Mouse (Mus musculus) liver, embryonic 13.5 days (tissue): ENCODE measurements around the gene Tpp1. TPM values are rescaled to one million over a fixed set of nuclear protein-coding genes. Genes with fewer than 3 reads are reported as not detected.
"Not testable (repeated sequence)": the region's sequence is repeated elsewhere in the genome, so short reads cannot be mapped to it uniquely, and the experiment has no call there.

Experiments used
- ATAC-seq: fragments of 200-750 bp; cut with Nextera tagmentation; 2 replicates; pipeline ENCODE4 v1.8.0; 2017; ENCODE audit warnings: low read depth, mild to moderate bottlenecking, moderate number of reproducible peaks, moderate library complexity
- DNase-seq: peaks from one replicate; pipeline ENCODE4 v3.0.0; 2022
- H3K27ac ChIP-seq: fragments of 300-500 bp; sonication (generic); 2 replicates; pipeline ENCODE4 v1.5.1; 2015; ENCODE audit warnings: moderate library complexity, mild to moderate bottlenecking, inconsistent platforms
- H3K27me3 ChIP-seq: fragments of 300-500 bp; sonication (generic); 2 replicates; pipeline ENCODE4 v1.6.1; 2015; ENCODE audit warnings: mild to moderate bottlenecking, inconsistent platforms
- H3K36me3 ChIP-seq: fragments of 300-500 bp; sonication (generic); 2 replicates; pipeline ENCODE4 v1.6.1; 2015; ENCODE audit warnings: mild to moderate bottlenecking, inconsistent platforms
- H3K4me1 ChIP-seq: fragments of 300-500 bp; sonication (generic); replicated peaks from 2 replicates; pipeline ENCODE4 v1.6.1; 2015; ENCODE audit warnings: inconsistent platforms
- H3K4me2 ChIP-seq: fragments of 300-500 bp; sonication (generic); 2 replicates; pipeline ENCODE4 v1.6.1; 2015; ENCODE audit warnings: inconsistent platforms, mild to moderate bottlenecking, moderate library complexity
- H3K4me3 ChIP-seq: fragments of 300-500 bp; sonication (generic); replicated peaks from 2 replicates; pipeline ENCODE4 v1.5.1; 2015; ENCODE audit warnings: mild to moderate bottlenecking, inconsistent platforms
- H3K9ac ChIP-seq: fragments of 300-500 bp; sonication (generic); 2 replicates; pipeline ENCODE4 v1.6.1; 2015; ENCODE audit warnings: mild to moderate bottlenecking, inconsistent platforms
- H3K9me3 ChIP-seq: fragments of 300-500 bp; sonication (generic); replicated peaks from 2 replicates; pipeline ENCODE4 v1.6.1; 2016; ENCODE audit warnings: inconsistent platforms
- WGBS: fragments of 180-500 bp; shearing (Covaris S2); methylation state at CpG from one replicate; pipeline ENCODE4 v1.1.7; 2015; ENCODE audit not compliant: insufficient replicate concordance; 5-methylcytosine and 5-hydroxymethylcytosine counted together
- polyA plus RNA-seq: library from polyadenylated mRNA; unstranded; fragments of >200 nt; fragmentation: Nextera tagmentation; extraction: Ambion mirVana; gene quantifications from 2 replicates; pipeline ENCODE4 v1.2.1, GENCODE M21; 2015

Tpp1 gene
- polyA plus RNA-seq, 1 experiment from 2014 or later = 51.2 TPM

- Histone ChIP-seq H3K9ac (peak overlapping the region; percentile 95), H3K9me3 (no peaks in the 10 kb centered on the region), H3K4me3 (peak overlapping the region; percentile 89), H3K36me3 (peaks cover 47% of the 10 kb centered on the region), H3K4me1 (peaks cover 66% of the 10 kb centered on the region), H3K27ac (peak overlapping the region; percentile 91), H3K4me2 (peak overlapping the region; percentile 95), H3K27me3 (no peaks in the 10 kb centered on the region)
- peak; percentile 28 for DNase-seq
- no peak for ATAC-seq
- WGBS = 23% methylated on average over 3 of the region's 3 CpGs
These were observed 13.1 kb downstream of the Tpp1 start for GRCm38 (mm10) chr7:105738948-105739347.

- no peaks in the 10 kb centered on the region for H3K27me3 ChIP-seq
- H3K4me3 ChIP-seq = peak overlapping the region; percentile 89
- H3K27ac ChIP-seq = peak overlapping the region; percentile 91
- peak overlapping the region; percentile 95 for H3K4me2 ChIP-seq
- H3K36me3 ChIP-seq = peaks cover 53% of the 10 kb centered on the region
- H3K9me3 ChIP-seq = no peaks in the 10 kb centered on the region
- 19% methylated on average over 2 of the region's 2 CpGs for WGBS
- DNase-seq = no peak
- peaks cover 65% of the 10 kb centered on the region for H3K4me1 ChIP-seq
- H3K9ac ChIP-seq = peak overlapping the region; percentile 95
- no peak for ATAC-seq
These were observed 13.7 kb downstream of the Tpp1 start for GRCm38 (mm10) chr7:105738286-105738685.

- ATAC-seq = no peak
- DNase-seq = no peak
- Histone ChIP-seq H3K27ac (peak overlapping the region; percentile 91), H3K4me1 (peaks cover 58% of the 10 kb centered on the region), H3K4me2 (peak overlapping the region; percentile 95), H3K9ac (peak overlapping the region; percentile 95), H3K9me3 (no peaks in the 10 kb centered on the region), H3K4me3 (peak overlapping the region; percentile 89), H3K27me3 (no peaks in the 10 kb centered on the region), H3K36me3 (peaks cover 53% of the 10 kb centered on the region)
- 23% methylated on average over 3 of the region's 3 CpGs for WGBS
These were observed 14.4 kb downstream of the Tpp1 start for GRCm38 (mm10) chr7:105737648-105738047.

GRCm38 (mm10) chr7:105736911-105737521, 15.0 kb downstream of the Tpp1 start, which contains the start of gene Rrp8:
Gene Rrp8 (minus strand): TSS chr7:105737385.
- Histone ChIP-seq H3K9me3 (no peaks in the 10 kb centered on the region), H3K4me3 (peak within 1 kb of the TSS; percentile 89), H3K27ac (peak within 1 kb of the TSS; percentile 91), H3K4me2 (peak within 1 kb of the TSS; percentile 95), H3K36me3 (peaks cover 53% of the 10 kb centered on the region), H3K27me3 (no peaks in the 10 kb centered on the region), H3K9ac (peak within 1 kb of the TSS; percentile 95), H3K4me1 (peaks cover 52% of the 10 kb centered on the region)
- DNase-seq (peak; percentile 43), ATAC-seq (peak; percentile 32)
- under 1% methylated on average over 30 of the region's 30 CpGs for WGBS

GRCm38 (mm10) chr7:105736264-105736901, 15.7 kb downstream of the Tpp1 start, which contains the start of gene Ilk:
Gene Ilk (plus strand): TSS chr7:105736592.
- peaks cover 53% of the 10 kb centered on the region for H3K36me3 ChIP-seq
- H3K9ac ChIP-seq = peak within 1 kb of the TSS; percentile 95
- H3K27ac ChIP-seq = peak within 1 kb of the TSS; percentile 91
- ATAC-seq = peak; percentile 98
- H3K9me3 ChIP-seq = no peaks in the 10 kb centered on the region
- peak within 1 kb of the TSS; percentile 89 for H3K4me3 ChIP-seq
- H3K27me3 ChIP-seq = no peaks in the 10 kb centered on the region
- H3K4me1 ChIP-seq = peaks cover 50% of the 10 kb centered on the region
- WGBS = under 1% methylated on average over 58 of the region's 62 CpGs
- peak within 1 kb of the TSS; percentile 95 for H3K4me2 ChIP-seq
- DNase-seq = peak; percentile 87

GRCm38 (mm10) chr7:105735464-105735863, 16.6 kb downstream of the Tpp1 start:
- WGBS = 28% methylated on average over 4 of the region's 4 CpGs
- Histone ChIP-seq H3K4me2 (peak overlapping the region; percentile 95), H3K9ac (peak overlapping the region; percentile 95), H3K4me1 (peaks cover 50% of the 10 kb centered on the region), H3K36me3 (peaks cover 53% of the 10 kb centered on the region), H3K27ac (peak overlapping the region; percentile 91; the same call in 1 of the 2 replicates), H3K4me3 (peak overlapping the region; percentile 89)
- not testable (repeated sequence) for H3K9me3 ChIP-seq, ATAC-seq, DNase-seq, H3K27me3 ChIP-seq

GRCm38 (mm10) chr7:105734826-105735225, 17.2 kb downstream of the Tpp1 start:
- ATAC-seq (no peak), DNase-seq (no peak)
- Histone ChIP-seq H3K9me3 (no peaks in the 10 kb centered on the region), H3K9ac (peak overlapping the region; percentile 95), H3K4me1 (peaks cover 48% of the 10 kb centered on the region), H3K27ac (peak overlapping the region; percentile 14; the same call in 1 of the 2 replicates), H3K36me3 (peaks cover 53% of the 10 kb centered on the region), H3K4me2 (peak overlapping the region; percentile 95), H3K4me3 (peak overlapping the region; percentile 89), H3K27me3 (no peaks in the 10 kb centered on the region)
- WGBS = 78% methylated on average over 8 of the region's 8 CpGs

- ATAC-seq = no peak
- H3K4me1 ChIP-seq = peaks cover 38% of the 10 kb centered on the region
- H3K9me3 ChIP-seq = no peaks in the 10 kb centered on the region
- H3K27me3 ChIP-seq = no peaks in the 10 kb centered on the region
- no peak overlapping the region for H3K4me2 ChIP-seq
- H3K9ac ChIP-seq = no peak overlapping the region
- 80% methylated on average over 11 of the region's 11 CpGs for WGBS
- no peak for DNase-seq
- H3K4me3 ChIP-seq = no peak overlapping the region
- no peak overlapping the region for H3K27ac ChIP-seq
- peaks cover 61% of the 10 kb centered on the region for H3K36me3 ChIP-seq
These were observed 18.2 kb downstream of the Tpp1 start for GRCm38 (mm10) chr7:105733836-105734235.

- no peak for DNase-seq
- no peaks in the 10 kb centered on the region for H3K27me3 ChIP-seq
- no peak overlapping the region for H3K4me2 ChIP-seq
- 72% methylated on average over 6 of the region's 6 CpGs for WGBS
- H3K4me3 ChIP-seq = no peak overlapping the region
- H3K27ac ChIP-seq = no peak overlapping the region
- no peak overlapping the region for H3K9ac ChIP-seq
- peaks cover under 1% of the 10 kb centered on the region; the same call in 1 of the 2 replicates for H3K4me1 ChIP-seq
- no peaks in the 10 kb centered on the region for H3K9me3 ChIP-seq
- peaks cover 52% of the 10 kb centered on the region for H3K36me3 ChIP-seq
- no peak for ATAC-seq
These were observed 23.2 kb downstream of the Tpp1 start for GRCm38 (mm10) chr7:105728701-105729428.

- Histone ChIP-seq H3K4me1 (no peaks in the 10 kb centered on the region), H3K27me3 (no peaks in the 10 kb centered on the region), H3K9ac (no peak overlapping the region), H3K36me3 (peaks cover 33% of the 10 kb centered on the region), H3K9me3 (no peaks in the 10 kb centered on the region), H3K27ac (no peak overlapping the region), H3K4me2 (no peak overlapping the region), H3K4me3 (no peak overlapping the region)
- 60% methylated on average over 4 of the region's 4 CpGs for WGBS
- DNase-seq (no peak), ATAC-seq (no peak)
These were observed 25.1 kb downstream of the Tpp1 start for GRCm38 (mm10) chr7:105726980-105727325.
